Mouse (Mus musculus) kidney, embryonic 14.5 days (tissue): ENCODE data around the gene Kif5c. TPM values are rescaled to one million over a fixed set of nuclear protein-coding genes. Genes with fewer than 3 reads are reported as not detected.

ENCODE experiments used
- ATAC-seq: fragments of 200-750 bp; cut with Nextera tagmentation; 2 replicates; pipeline ENCODE4 v1.8.0; 2017; ENCODE audit warnings: moderate number of reproducible peaks, mild to moderate bottlenecking, moderate TSS enrichment, moderate library complexity; ENCODE audit not compliant: low FRiP score, low TSS enrichment
- H3K27ac ChIP-seq: fragments of 300-500 bp; sonication (generic); 2 replicates; pipeline ENCODE4 v1.5.1; 2014; ENCODE audit warnings: low read depth, mild to moderate bottlenecking, low read length, moderate library complexity, mixed read lengths
- H3K27me3 ChIP-seq: fragments of 300-500 bp; sonication (generic); 2 replicates; pipeline ENCODE4 v1.6.1; 2014; ENCODE audit warnings: mild to moderate bottlenecking, low read length; ENCODE audit not compliant: control insufficient read depth, insufficient read depth
- H3K36me3 ChIP-seq: fragments of 300-500 bp; sonication (generic); 2 replicates; pipeline ENCODE4 v1.6.1; 2014; ENCODE audit warnings: low read length, mixed read lengths; ENCODE audit not compliant: control insufficient read depth, insufficient read depth
- H3K4me1 ChIP-seq: fragments of 300-500 bp; sonication (generic); 2 replicates; pipeline ENCODE4 v1.6.1; 2014; ENCODE audit warnings: low read length, mixed read lengths; ENCODE audit not compliant: control insufficient read depth, insufficient read depth
- H3K4me2 ChIP-seq: fragments of 300-500 bp; sonication (generic); replicated peaks from 2 replicates; pipeline ENCODE4 v1.6.1; 2014; ENCODE audit warnings: low read depth, mild to moderate bottlenecking, low read length
- H3K4me3 ChIP-seq: fragments of 300-500 bp; sonication (generic); 2 replicates; pipeline ENCODE4 v1.5.1; 2014; ENCODE audit warnings: mild to moderate bottlenecking, low read length
- H3K9ac ChIP-seq: fragments of 300-500 bp; sonication (generic); 2 replicates; pipeline ENCODE4 v1.6.1; 2014; ENCODE audit warnings: low read depth, mild to moderate bottlenecking, low read length, moderate library complexity
- H3K9me3 ChIP-seq: fragments of 300-500 bp; sonication (generic); 2 replicates; pipeline ENCODE4 v1.6.1; 2016; ENCODE audit warnings: low read length; ENCODE audit not compliant: control insufficient read depth
- WGBS: fragments of 180-500 bp; shearing (Covaris S2); extraction: QIAGEN DNeasy Blood & Tissue Kit; methylation state at CpG from one replicate; pipeline ENCODE4 v1.1.7; 2014; 5-methylcytosine and 5-hydroxymethylcytosine counted together
- polyA plus RNA-seq: library from polyadenylated mRNA; unstranded; fragments of >200 nt; fragmentation: Nextera tagmentation; extraction: Ambion mirVana; gene quantifications from 2 replicates; pipeline ENCODE4 v1.2.1, GENCODE M21; 2014

Kif5c gene
- polyA plus RNA-seq, 1 experiment from 2014 or later: 6.6 TPM

DNA sequence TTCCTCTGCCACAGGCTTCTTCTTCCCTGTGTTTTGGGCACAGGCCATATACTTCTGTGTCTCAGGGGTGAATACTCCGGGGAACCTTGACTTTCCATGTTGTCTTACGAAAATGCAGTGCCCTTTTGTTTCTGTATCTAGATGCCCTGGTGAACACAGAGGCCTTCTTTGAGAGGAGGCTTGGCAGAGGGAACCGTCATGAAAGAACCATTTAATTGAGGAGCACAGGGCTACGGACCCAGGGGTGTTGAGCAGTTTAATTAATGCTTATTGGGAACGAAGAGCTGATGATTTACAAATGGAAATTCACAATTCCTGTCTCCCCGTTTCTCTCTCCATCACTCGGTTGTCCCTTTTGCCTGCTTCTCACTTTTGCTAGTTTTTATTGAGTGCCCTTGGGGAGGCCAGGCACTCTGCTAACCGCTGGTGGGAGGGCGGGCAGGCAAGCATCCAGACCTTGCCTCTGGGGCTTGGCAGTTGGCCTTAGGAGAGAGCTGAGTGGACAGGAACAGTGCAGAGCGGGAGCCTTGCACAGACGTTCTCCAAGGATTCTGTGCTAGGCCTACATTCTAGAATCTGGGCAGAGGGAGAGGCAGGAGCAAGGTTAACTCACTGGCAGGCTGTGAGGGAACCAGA lies 186.8 kb downstream of the Kif5c start:
- no peak for ATAC-seq
- H3K4me3 ChIP-seq: no peak overlapping the region
- no peaks in the 10 kb centered on the region for H3K27me3 ChIP-seq

DNA sequence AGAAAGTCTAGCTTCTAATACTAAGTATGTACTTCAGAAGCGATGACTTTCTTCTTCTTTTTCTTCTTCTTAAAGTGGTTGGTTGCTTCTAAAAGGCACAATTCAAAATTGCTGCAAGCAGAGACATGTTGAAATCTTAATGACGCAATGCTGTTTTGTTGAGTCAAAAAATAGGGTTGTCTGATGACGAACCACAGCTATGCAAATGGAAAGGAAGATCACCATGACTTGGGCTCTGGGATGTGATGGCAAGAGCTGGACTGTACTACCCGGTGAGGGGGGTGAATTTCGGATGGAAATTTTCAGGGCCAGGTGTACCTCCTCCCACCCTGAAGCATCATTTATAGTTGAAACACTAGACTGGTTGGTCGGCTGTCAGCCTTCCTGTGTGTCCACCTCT lies 190.4 kb downstream of the Kif5c start:
- Histone ChIP-seq H3K4me1 (0 out of 2 replicates have a peak, but pooled peaks cover 16% of the 10 kb centered on the region), H3K4me2 (no peak overlapping the region), H3K9ac (no peak overlapping the region), H3K27ac (no peak overlapping the region), H3K4me3 (no peak overlapping the region), H3K36me3 (no peaks in the 10 kb centered on the region), H3K27me3 (no peaks in the 10 kb centered on the region), H3K9me3 (no peaks in the 10 kb centered on the region)
- ATAC-seq: no peak
- 74% methylated on average over 6 of the region's 6 CpGs for WGBS

More for the DNA sequence above, 186.8 kb downstream of the Kif5c start:
- H3K36me3 ChIP-seq: no peaks in the 10 kb centered on the region
- no peaks in the 10 kb centered on the region for H3K9me3 ChIP-seq
- no peak overlapping the region for H3K4me2 ChIP-seq
- no peak overlapping the region for H3K27ac ChIP-seq
- H3K9ac ChIP-seq: no peak overlapping the region
- 72% methylated on average over 11 of the region's 11 CpGs for WGBS
- no peaks in the 10 kb centered on the region for H3K4me1 ChIP-seq

DNA sequence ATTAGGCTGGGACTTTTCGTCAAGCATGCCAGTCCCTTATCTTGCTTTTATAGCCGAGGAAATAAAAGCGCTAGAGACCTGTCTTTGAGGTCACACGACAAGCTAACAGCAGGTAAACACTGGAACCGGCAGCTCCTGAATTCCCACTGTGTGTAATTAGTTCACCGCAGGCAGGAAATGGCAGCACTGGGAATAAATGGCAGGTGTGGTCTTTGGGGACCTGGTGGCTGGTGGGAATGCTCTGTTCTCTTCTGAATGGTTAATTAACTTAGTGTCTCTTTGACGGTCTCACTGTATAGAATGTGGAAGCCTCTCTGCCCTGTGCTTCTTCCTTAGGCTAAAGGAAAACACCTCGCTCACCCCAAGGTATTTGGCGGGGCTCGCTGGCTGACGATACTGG lies 192.3 kb downstream of the Kif5c start:
- 17% methylated on average over 11 of the region's 11 CpGs for WGBS
- Histone ChIP-seq H3K36me3 (no peaks in the 10 kb centered on the region), H3K9me3 (no peaks in the 10 kb centered on the region), H3K4me1 (0 out of 2 replicates have a peak, but pooled peaks cover 19% of the 10 kb centered on the region), H3K27me3 (no peaks in the 10 kb centered on the region), H3K4me3 (no peak overlapping the region), H3K9ac (no peak overlapping the region), H3K4me2 (no peak overlapping the region), H3K27ac (no peak overlapping the region)
- no peak for ATAC-seq

DNA sequence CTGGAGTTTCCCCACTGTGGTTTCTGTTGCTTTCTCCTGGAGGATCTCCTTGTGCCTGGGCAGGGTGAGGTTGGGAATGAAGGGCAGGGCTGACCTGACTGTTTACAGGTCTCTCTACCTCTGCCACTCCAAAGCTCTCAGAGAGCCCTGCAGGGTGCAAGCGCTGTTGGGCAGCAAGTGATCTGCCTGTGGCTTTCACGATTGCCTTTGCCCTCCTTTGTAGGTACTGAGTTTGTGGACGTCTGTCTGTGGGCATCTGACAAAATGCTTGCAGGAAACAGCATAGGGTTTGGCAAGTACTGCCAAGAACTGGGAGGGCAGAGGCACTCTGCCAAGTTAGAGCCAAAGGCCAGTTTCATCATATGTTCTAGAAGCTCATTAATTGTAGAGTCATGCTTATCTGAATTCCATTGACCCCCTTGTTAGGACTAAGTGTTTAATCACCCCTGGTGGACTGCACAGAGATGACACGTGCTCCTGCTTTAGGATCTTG lies 192.8 kb downstream of the Kif5c start:
- Histone ChIP-seq H3K27ac (no peak overlapping the region), H3K4me3 (no peak overlapping the region), H3K4me2 (no peak overlapping the region), H3K36me3 (no peaks in the 10 kb centered on the region), H3K4me1 (0 out of 2 replicates have a peak, but pooled peaks cover 19% of the 10 kb centered on the region), H3K9ac (no peak overlapping the region), H3K27me3 (no peaks in the 10 kb centered on the region), H3K9me3 (no peaks in the 10 kb centered on the region)
- no peak for ATAC-seq
- WGBS: 27% methylated on average over 4 of the region's 4 CpGs

DNA sequence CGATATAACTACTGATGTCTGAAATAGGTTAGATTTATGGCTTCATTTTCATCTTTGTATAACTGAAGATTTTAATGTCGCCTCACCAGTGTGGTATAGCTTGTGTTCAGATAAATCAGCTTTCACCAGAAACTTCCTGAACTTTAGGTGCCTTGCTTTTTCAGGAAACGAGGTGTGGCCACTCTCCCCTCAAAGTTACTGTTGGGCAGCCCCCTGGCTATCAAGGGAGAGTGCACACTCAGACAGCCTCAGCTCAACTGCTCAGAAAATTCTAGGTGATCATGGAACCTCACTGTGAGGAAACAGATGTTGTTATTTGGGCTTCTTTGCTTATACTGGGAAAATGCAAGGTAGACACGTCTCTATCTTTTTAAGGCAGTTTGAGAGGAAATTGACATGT lies 194.1 kb downstream of the Kif5c start:
- WGBS: 57% methylated on average over 4 of the region's 4 CpGs
- Histone ChIP-seq H3K4me3 (no peak overlapping the region), H3K4me2 (no peak overlapping the region), H3K27ac (no peak overlapping the region), H3K36me3 (no peaks in the 10 kb centered on the region), H3K9ac (no peak overlapping the region), H3K9me3 (no peaks in the 10 kb centered on the region), H3K4me1 (0 out of 2 replicates have a peak, but pooled peaks cover 19% of the 10 kb centered on the region), H3K27me3 (no peaks in the 10 kb centered on the region)
- ATAC-seq: no peak

DNA sequence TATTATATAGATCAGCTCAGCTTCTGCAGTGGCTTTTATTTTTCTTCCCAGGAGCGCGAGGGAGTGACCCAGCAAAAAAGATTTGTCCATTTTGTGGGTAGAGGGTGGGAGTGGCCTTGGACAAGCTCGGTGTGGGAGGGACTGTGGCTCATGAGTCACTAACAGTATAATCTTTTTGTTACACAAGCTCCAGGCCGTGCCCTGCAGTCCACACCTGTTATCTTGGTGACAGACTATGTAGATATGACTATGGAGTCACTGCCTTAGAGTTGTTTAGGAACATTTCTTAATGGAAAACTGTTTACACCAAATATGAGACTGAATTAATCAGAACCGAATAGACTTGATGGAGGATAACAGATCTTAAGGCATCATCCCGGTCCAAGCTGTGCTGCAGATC lies 194.9 kb downstream of the Kif5c start:
- Histone ChIP-seq H3K4me1 (0 out of 2 replicates have a peak, but pooled peaks cover 19% of the 10 kb centered on the region), H3K4me2 (no peak overlapping the region), H3K4me3 (no peak overlapping the region), H3K27ac (no peak overlapping the region), H3K27me3 (no peaks in the 10 kb centered on the region), H3K9me3 (no peaks in the 10 kb centered on the region), H3K36me3 (no peaks in the 10 kb centered on the region), H3K9ac (no peak overlapping the region)
- WGBS: 57% methylated on average over 6 of the region's 6 CpGs
- ATAC-seq: no peak; the same call in 1 of the 2 replicates

DNA sequence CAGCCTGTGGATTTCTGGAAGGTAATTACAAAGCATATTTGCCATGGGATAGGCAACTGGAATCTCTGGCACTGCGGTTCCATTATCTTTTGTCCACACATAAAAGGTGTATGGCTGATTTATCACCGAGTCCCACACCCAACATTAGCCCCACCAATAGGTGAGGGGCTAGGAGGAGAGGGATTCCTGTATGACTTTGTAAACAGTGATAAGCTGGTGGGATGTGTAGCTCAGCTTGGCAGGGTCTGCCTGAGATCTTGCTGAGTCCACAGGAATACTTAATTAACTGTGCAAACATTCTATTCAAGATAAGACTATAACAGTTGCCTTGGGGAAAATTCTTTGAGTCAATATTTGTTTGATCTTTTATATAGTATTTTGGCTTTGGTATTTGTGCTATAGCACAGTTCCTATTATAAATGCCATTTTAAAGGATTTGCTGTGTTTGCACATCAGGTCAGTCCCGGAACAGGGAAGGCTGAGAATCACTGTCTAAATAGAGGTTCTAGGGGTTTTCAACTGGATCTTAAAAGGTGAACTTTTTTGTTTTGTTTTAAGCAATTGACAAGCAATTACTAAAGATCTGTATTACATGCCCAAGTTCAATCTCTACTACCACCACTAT lies 196.7 kb downstream of the Kif5c start:
- WGBS: 69% methylated on average over 3 of the region's 3 CpGs
- H3K4me3 ChIP-seq: no peak overlapping the region
- H3K27ac ChIP-seq: no peak overlapping the region
- H3K36me3 ChIP-seq: no peaks in the 10 kb centered on the region
- H3K4me2 ChIP-seq: no peak overlapping the region
- 0 out of 2 replicates have a peak, but pooled peaks cover 19% of the 10 kb centered on the region for H3K4me1 ChIP-seq
- no peak overlapping the region for H3K9ac ChIP-seq
- no peak for ATAC-seq
- no peaks in the 10 kb centered on the region for H3K27me3 ChIP-seq
- no peaks in the 10 kb centered on the region for H3K9me3 ChIP-seq

DNA sequence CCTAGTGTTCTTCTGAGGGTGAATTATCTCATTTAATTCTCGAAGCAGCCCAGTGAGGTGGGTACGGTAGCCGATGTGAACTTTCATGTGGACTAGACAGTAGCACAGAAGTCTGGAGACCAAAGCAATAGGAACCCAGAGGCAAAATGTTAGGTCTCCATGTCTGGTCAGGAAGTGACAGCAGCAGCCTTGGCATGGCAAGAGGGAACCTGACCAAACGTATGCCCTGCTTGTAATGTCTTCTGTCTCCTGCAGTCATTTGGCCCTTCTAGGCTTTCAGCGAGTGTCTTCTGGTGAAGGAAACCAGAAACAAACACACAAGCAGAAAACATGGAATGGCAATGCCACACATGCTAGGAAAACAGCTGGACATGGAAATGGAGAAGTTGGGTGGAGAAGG lies 197.5 kb downstream of the Kif5c start:
- H3K4me1 ChIP-seq: 0 out of 2 replicates have a peak, but pooled peaks cover 18% of the 10 kb centered on the region
- H3K27ac ChIP-seq: no peak overlapping the region
- no peak overlapping the region for H3K4me3 ChIP-seq
- no peak overlapping the region for H3K9ac ChIP-seq
- no peak overlapping the region for H3K4me2 ChIP-seq
- no peaks in the 10 kb centered on the region for H3K27me3 ChIP-seq
- no peaks in the 10 kb centered on the region for H3K9me3 ChIP-seq
- 86% methylated on average over 5 of the region's 5 CpGs for WGBS
- no peak for ATAC-seq
- no peaks in the 10 kb centered on the region for H3K36me3 ChIP-seq

DNA sequence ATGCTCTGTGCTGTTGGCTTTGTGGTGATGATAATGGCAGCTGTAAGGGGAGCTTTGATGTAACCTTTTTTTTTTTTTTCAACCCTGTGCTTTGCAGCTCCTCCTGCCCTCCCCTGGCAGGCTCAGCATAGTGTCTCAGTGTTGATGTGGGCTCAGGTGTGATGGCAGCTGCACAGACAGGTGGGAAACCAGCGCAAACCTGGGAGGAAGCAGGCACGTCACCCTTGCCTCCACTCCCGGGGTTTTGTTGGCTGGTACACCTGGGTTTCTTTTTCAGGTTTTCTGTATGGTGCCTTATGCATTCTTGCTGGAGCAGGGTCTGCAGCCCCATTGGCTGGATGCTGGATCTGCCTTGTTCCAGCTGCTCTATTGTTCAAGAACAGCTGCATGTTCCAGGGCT lies 198.1 kb downstream of the Kif5c start:
- H3K4me2 ChIP-seq: no peak overlapping the region
- WGBS: 92% methylated on average over 3 of the region's 3 CpGs
- no peak overlapping the region for H3K9ac ChIP-seq
- no peak for ATAC-seq
- H3K27me3 ChIP-seq: no peaks in the 10 kb centered on the region
- H3K27ac ChIP-seq: no peak overlapping the region
- 0 out of 2 replicates have a peak, but pooled peaks cover 12% of the 10 kb centered on the region for H3K4me1 ChIP-seq
- H3K4me3 ChIP-seq: no peak overlapping the region
- no peaks in the 10 kb centered on the region for H3K9me3 ChIP-seq
- H3K36me3 ChIP-seq: no peaks in the 10 kb centered on the region
